Mouse (Mus musculus) spleen, adult 2 months (tissue): Measurements from ENCODE around the gene Hhex. TPM values are rescaled to one million over a fixed set of nuclear protein-coding genes. Genes with fewer than 3 reads are reported as not detected.

Source experiments
- DNase-seq, 2 experiments: peaks; one replicate each; pipeline versions ENCODE4 v3.0.0 to v3.0.0-alpha.2; 2012 to 2021; ENCODE audit warnings: low spot score in 2 of 2, low read depth in 1 of 2
- H3K27ac ChIP-seq: fragments of 200-500 bp; 2 replicates; pipeline ENCODE4 v1.5.1; 2012; ENCODE audit warnings: low read length, inconsistent platforms; ENCODE audit not compliant: insufficient read depth
- H3K27me3 ChIP-seq: fragments of 200-500 bp; 2 replicates; pipeline ENCODE4 v1.6.1; 2012; ENCODE audit warnings: mild to moderate bottlenecking, moderate library complexity, low read length, inconsistent platforms; ENCODE audit not compliant: control insufficient read depth, insufficient read depth
- H3K36me3 ChIP-seq: fragments of 200-500 bp; 2 replicates; pipeline ENCODE4 v1.6.1; 2012; ENCODE audit warnings: mild to moderate bottlenecking, low read length, inconsistent platforms; ENCODE audit not compliant: control insufficient read depth, insufficient read depth
- H3K4me1 ChIP-seq: fragments of 200-500 bp; 2 replicates; pipeline ENCODE4 v1.6.1; 2011; ENCODE audit warnings: inconsistent platforms; ENCODE audit not compliant: control insufficient read depth, insufficient read depth, insufficient read length
- H3K4me3 ChIP-seq: fragments of 200-500 bp; 2 replicates; pipeline ENCODE4 v1.5.1; 2011; ENCODE audit warnings: mild to moderate bottlenecking, inconsistent platforms; ENCODE audit not compliant: insufficient read depth, insufficient read length; ENCODE audit errors: extremely low read depth
- CTCF ChIP-seq: fragments of 200-500 bp; IDR thresholded peaks from 2 replicates; pipeline ENCODE4 v1.5.1; 2011; ENCODE audit warnings: mild to moderate bottlenecking, inconsistent platforms; ENCODE audit not compliant: insufficient read depth, insufficient read length, insufficient replicate concordance; ENCODE audit errors: extremely low read depth
- POLR2A ChIP-seq: fragments of 200-500 bp; IDR thresholded peaks from 2 replicates; pipeline ENCODE4 v1.6.1; 2011; ENCODE audit warnings: low read depth, low read length, inconsistent platforms
- WGBS: fragments of 180-500 bp; shearing (Covaris S2); methylation state at CpG from one replicate; pipeline ENCODE4 v1.1.7; 2018; 5-methylcytosine and 5-hydroxymethylcytosine counted together
- polyA plus RNA-seq: library from polyadenylated mRNA; depleted of rRNA; stranded (reverse); fragments of >200 nt; gene quantifications from 2 replicates; pipeline ENCODE4 v1.2.3, GENCODE M21; 2012

Gene Hhex
- polyA plus RNA-seq, 1 experiment = 52.9 TPM

GRCm38 (mm10) chr19:37455528-37455927, 20.9 kb downstream of the Hhex start:
- 96% methylated on average over 2 of the region's 2 CpGs for WGBS
- no peaks in the 10 kb centered on the region for H3K4me1 ChIP-seq
- no peak for DNase-seq
- H3K27ac ChIP-seq = no peak overlapping the region
- no peaks in the 10 kb centered on the region for H3K27me3 ChIP-seq
- TF ChIP-seq CTCF (no peak), POLR2A (no peak)
- no peaks in the 10 kb centered on the region for H3K36me3 ChIP-seq
- no peak overlapping the region for H3K4me3 ChIP-seq

DNA sequence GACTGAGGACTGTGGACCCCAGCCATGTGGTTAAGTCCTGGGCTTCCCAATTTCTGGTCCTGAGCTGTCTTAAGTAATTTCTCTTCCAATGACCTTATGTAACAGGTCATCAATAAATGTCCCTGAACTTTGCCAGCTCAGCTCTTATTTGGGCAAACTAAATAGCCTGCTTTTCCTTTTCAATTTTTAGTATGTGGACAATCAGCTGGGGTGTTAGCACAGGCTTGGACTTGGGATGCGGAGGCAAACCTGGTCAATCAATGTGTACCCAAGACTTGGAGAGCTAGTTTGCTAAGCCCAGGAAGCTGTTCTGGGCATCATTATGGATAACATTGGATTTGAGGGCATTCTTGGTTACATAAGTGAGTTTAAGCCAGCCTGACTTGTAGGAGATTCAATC, 21.4 kb downstream of the Hhex start:
- TF ChIP-seq CTCF (no peak), POLR2A (no peak)
- DNase-seq = no peak
- no peaks in the 10 kb centered on the region for H3K4me1 ChIP-seq
- H3K36me3 ChIP-seq = no peaks in the 10 kb centered on the region
- WGBS = 94% methylated on average over 1 of the region's 1 CpGs
- H3K27ac ChIP-seq = no peak overlapping the region; the same call in 1 of the 2 replicates
- H3K4me3 ChIP-seq = no peak overlapping the region
- H3K27me3 ChIP-seq = no peaks in the 10 kb centered on the region

DNA sequence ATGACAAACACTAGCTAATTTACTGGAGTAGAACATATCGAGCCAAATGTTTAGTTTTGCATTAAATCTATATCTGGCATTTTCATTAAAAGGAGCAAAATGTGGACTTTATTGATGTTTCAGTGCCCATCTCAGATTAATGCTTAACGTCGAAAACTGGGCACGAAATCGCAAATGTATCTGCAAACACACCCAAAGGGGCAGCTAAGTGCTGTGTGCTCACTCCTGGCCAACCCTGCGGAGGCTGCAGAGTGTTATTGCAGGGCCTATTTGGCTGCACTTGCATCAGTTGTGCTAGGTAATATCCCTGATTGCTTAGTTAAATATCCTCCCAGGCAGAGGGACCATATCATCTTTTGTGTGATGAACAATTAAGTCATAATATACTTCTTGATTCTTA, 23.4 kb downstream of the Hhex start:
- no peaks in the 10 kb centered on the region for H3K27me3 ChIP-seq
- 88% methylated on average over 6 of the region's 6 CpGs for WGBS
- no peak overlapping the region for H3K4me3 ChIP-seq
- DNase-seq = no peak
- TF ChIP-seq POLR2A = no peak
- TF ChIP-seq CTCF = no peak
- no peak overlapping the region for H3K27ac ChIP-seq
- no peaks in the 10 kb centered on the region for H3K36me3 ChIP-seq
- H3K4me1 ChIP-seq = no peaks in the 10 kb centered on the region

DNA sequence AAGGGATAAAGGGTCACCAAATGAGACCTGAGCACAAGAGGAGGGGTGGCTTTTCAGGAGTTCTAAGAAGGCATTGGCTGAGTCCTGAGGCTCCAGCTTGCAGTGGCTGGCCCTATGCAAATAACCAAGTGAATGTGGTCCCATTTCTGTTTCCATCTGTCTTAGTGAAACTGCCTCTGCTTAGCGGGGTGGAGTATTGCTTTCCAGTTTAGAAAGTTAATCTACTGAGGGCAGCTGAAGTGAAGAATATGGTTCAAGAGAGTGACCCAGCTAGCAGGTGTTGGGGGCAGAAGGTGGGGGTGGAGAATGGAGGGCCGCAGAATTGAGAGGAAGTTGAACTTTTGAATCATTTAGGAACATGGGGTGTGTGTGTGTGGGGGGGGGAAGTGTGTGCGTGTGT, 31.8 kb downstream of the Hhex start:
- Histone ChIP-seq H3K27me3 (no peaks in the 10 kb centered on the region), H3K27ac (peak overlapping the region; percentile 65), H3K4me3 (no peak overlapping the region), H3K4me1 (peaks cover 33% of the 10 kb centered on the region), H3K36me3 (no peaks in the 10 kb centered on the region)
- peak; percentile 40 to 45 for DNase-seq
- 17% methylated on average over 3 of the region's 3 CpGs for WGBS
- TF ChIP-seq POLR2A (no peak), CTCF (no peak)

DNA sequence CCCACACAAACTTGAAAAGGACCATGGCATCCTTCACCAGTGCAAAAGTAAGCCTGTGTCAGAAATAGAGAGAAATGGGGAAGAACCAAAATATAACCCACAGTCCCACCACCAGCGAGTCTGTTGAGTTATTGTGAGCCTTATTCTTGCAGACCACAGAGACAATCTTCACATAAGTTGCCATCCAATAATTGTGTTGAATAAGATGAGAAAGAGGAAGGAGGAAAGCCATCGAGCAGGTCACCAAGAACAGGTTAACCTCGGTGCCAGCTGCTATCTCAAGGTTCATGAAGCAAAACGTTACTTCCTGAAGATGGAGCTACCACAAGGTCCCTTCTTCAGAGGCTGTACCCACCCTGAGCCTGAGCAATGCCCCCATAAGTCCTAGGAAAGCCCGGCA, 32.4 kb downstream of the Hhex start:
- Histone ChIP-seq H3K27me3 (no peaks in the 10 kb centered on the region), H3K36me3 (no peaks in the 10 kb centered on the region), H3K4me3 (no peak overlapping the region), H3K4me1 (peaks cover 33% of the 10 kb centered on the region), H3K27ac (peak overlapping the region; percentile 29)
- DNase-seq = peak in 1 of 2 experiments; percentile 44
- WGBS = 15% methylated on average over 5 of the region's 5 CpGs
- TF ChIP-seq CTCF (no peak), POLR2A (no peak)

DNA sequence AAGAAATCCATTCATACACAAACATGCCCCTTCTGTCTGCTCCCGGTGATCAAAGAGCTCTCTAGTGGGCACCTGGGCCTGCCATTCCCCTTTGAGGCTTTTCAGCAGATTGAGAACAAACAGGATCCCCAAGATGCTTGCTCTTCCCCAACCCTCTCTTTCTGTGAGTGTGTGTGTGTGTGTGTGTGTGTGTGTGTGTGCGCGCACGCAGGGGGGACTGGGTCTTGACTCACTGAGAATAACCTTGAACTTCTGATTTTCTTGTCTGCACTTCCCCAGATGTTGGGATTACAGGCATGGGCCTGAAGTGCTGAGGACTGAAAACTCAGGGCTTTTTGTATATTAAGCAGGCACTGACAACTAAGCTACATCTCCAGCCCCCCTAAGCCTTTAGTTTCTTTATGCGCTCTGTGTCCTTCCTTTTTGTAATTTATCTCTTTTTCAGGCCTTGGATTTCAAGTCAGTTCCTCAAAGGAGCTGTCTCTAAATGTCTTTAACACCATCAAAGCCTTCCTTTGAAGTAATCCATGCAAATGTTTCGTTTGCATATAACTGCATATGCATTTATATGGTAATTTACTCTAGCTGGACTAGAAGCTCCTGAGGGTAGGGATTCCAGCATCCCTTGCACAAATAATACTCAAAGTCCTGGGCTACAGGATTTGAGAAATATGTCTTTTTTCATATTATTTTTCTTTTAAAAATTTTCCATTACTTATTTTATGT, 34.4 kb downstream of the Hhex start:
- TF ChIP-seq POLR2A = no peak
- no peak for TF ChIP-seq CTCF
- H3K27ac ChIP-seq = no peak overlapping the region
- H3K27me3 ChIP-seq = no peaks in the 10 kb centered on the region
- peaks cover 43% of the 10 kb centered on the region for H3K4me1 ChIP-seq
- no peak for DNase-seq
- H3K36me3 ChIP-seq = no peaks in the 10 kb centered on the region
- no peak overlapping the region for H3K4me3 ChIP-seq
- WGBS = 68% methylated on average over 6 of the region's 6 CpGs

GRCm38 (mm10) chr19:37471680-37472079, 37.1 kb downstream of the Hhex start:
- Histone ChIP-seq H3K27ac (peak overlapping the region; percentile 94), H3K4me1 (peaks cover 30% of the 10 kb centered on the region), H3K36me3 (no peaks in the 10 kb centered on the region), H3K4me3 (no peak overlapping the region), H3K27me3 (no peaks in the 10 kb centered on the region)
- TF ChIP-seq CTCF (no peak), POLR2A (no peak)
- WGBS = 33% methylated on average over 4 of the region's 4 CpGs
- peak in 1 of 2 experiments; percentile 29 for DNase-seq
